Mouse (Mus musculus) neural tube, embryonic 10.5 days (tissue): ENCODE results near the gene Sec16a.
"Not testable (repeated sequence)": the region's sequence is repeated elsewhere in the genome, so short reads cannot be mapped to it uniquely, and the experiment has no call there.

ENCODE experiments used
- DNase-seq: peaks from one replicate; pipeline ENCODE4 v3.0.0-alpha.2; 2017; ENCODE audit warnings: low spot score; ENCODE audit errors: extremely low spot score

Gene Sec16a

GRCm38 (mm10) chr2:26389154-26389690, 55.8 kb downstream of the Sec16a start, which contains the start of the genes Entr1 and Pmpca:
TSS of gene Entr1 (minus strand) at chr2:26389316.
TSS of gene Pmpca (plus strand) at chr2:26389339.
- DNase-seq = peak; percentile 86

- DNase-seq = peak; percentile 65
These were observed 56.3 kb downstream of the Sec16a start for GRCm38 (mm10) chr2:26388682-26389153.

- DNase-seq = no peak
These were observed 57.3 kb downstream of the Sec16a start for GRCm38 (mm10) chr2:26387713-26388112.

GRCm38 (mm10) chr2:26380871-26381270, 64.1 kb downstream of the Sec16a start:
- DNase-seq = not testable (repeated sequence)

- peak; percentile 86 for DNase-seq
These were observed 64.8 kb downstream of the Sec16a start, which contains the start of gene Snapc4 for GRCm38 (mm10) chr2:26380131-26380771. TSS of gene Snapc4 (minus strand) at chr2:26380653.

- no peak for DNase-seq
These were observed 72.6 kb downstream of the Sec16a start for GRCm38 (mm10) chr2:26372396-26372795.

- no peak for DNase-seq
These were observed 76.4 kb downstream of the Sec16a start for GRCm38 (mm10) chr2:26368572-26368971.

- no peak for DNase-seq
These were observed 77.1 kb downstream of the Sec16a start for GRCm38 (mm10) chr2:26367911-26368310.

- DNase-seq = no peak
These were observed 80.1 kb downstream of the Sec16a start for GRCm38 (mm10) chr2:26364738-26365465.

GRCm38 (mm10) chr2:26363481-26363880, 81.5 kb downstream of the Sec16a start:
- DNase-seq = no peak

- DNase-seq = no peak
These were observed 82.0 kb downstream of the Sec16a start for GRCm38 (mm10) chr2:26362991-26363390.

GRCm38 (mm10) chr2:26360772-26361171, 84.2 kb downstream of the Sec16a start, which contains the start of gene Card9:
TSS of gene Card9 (minus strand) at chr2:26360918.
- DNase-seq = no peak

GRCm38 (mm10) chr2:26359983-26360382, 85.0 kb downstream of the Sec16a start:
- DNase-seq = no peak
